Mouse (Mus musculus) adrenal gland, postnatal 4 days (tissue): ENCODE measurements at regions not wholly inside any gene's neighbourhood (a gene's known extent, or its start where the extent isn't known, plus 50 kb on each side); places are given as distances from the start of the nearest gene placed in this dataset.

Experiments used
- DNase-seq, 2 experiments: peaks; one replicate each; pipeline ENCODE4 v3.0.0; 2021 to 2022; ENCODE audit warnings: low spot score in 2 of 2, mixed read lengths in 2 of 2

DNA sequence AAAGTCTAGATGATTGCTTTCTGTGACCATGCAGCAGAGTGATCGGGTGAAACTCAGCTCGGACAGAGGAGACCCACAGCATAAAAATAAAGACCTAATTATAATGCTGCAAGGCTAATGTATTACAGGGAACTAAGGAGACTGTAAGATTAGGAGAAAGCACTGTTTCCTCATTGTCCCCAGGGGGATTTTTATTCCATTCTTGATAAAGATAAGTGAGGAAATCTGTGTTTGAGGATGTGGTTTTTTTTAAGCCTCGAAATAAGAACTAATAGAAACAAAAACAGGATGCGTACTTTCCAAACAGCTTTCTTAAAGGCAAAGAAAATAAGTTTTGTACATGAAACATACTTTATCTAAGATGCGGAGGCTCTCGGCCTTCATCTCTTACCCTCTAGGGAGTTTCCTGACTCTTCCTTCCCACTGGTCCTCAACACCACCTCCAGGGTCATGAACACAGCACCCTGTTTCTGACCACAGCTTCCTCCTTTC, 94.8 kb downstream of the Hs3st3b1 start:
- no peak for DNase-seq

- DNase-seq, result no peak
Observed at GRCm38 (mm10) chr11:63833480-63833879, 88.6 kb downstream of the Hs3st3b1 start.

GRCm38 (mm10) chr11:63834140-63834539, 88.0 kb downstream of the Hs3st3b1 start:
- DNase-seq, result no peak

DNA sequence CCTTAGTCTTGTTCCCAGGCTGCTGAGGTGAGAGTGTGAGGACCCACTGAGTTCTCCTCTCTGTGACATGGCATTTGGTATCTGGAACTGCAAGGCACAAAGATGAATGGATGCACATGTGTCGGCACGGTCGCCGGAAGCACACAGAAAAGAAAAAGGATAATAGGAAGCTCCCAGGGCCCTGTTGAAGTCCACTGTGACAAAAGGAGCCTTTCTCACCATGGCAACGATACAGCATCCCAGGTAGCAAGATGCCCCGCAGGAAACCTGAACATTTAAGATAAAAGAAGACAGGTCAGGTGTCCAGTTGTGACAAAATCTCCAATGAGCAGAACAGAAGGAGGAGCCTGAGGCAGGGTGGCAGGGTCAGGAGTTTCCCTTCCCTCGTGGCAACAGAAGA, 87.5 kb downstream of the Hs3st3b1 start:
- DNase-seq, result no peak
